Comparison of ENCODE assay signal across 8 mouse cellular contexts in genomic region chrX:163827461-163827860, GRCm38 (mm10).
A peak's percentile ranks its signal among the peaks of the same experiment; 100 is the strongest.
DNase-seq lines count a peak whose midpoint lies in the region; ATAC-seq and TF ChIP-seq lines count a peak whose summit lies in the region.
"Had no signal": no experiment of that assay in that cellular context is flagged by ENCODE, and none has a peak within 500 bp of the region (broad histone marks: within the 10 kb centered on the region; RNA-seq: fewer than 3 reads in every experiment).

No protein-coding gene starts in this region.

- no peak for ATAC-seq in kidney, postnatal 0 days (replicated peaks; ENCODE audit: low FRiP score, low read depth)
- ATAC-seq in kidney, embryonic 15.5 days (replicated peaks; ENCODE audit: low FRiP score), result no peak
- no peak for ATAC-seq in forebrain, embryonic 12.5 days (ENCODE audit: low FRiP score)

- TF ChIP-seq POLR2A in MEL (IDR thresholded peaks at IDR 0.05; ENCODE audit: control insufficient read depth in 1 of 2, insufficient read depth in 1 of 2, low read depth in 1 of 2, low read length in 2 of 2, poor library complexity in 1 of 2), result no peak

- TF ChIP-seq RAD21 in MEL (IDR thresholded peaks at IDR 0.05; ENCODE audit: low read depth, low read length), result peak; percentile 42

- TF ChIP-seq EP300 in MEL (IDR thresholded peaks at IDR 0.05; ENCODE audit: low read depth in 1 of 2, low read length in 2 of 2), result no peak

- no peaks in the 10 kb centered on the region for H3K9me3 ChIP-seq in kidney, postnatal 0 days (replicated peaks; ENCODE audit: low read length)
- H3K9me3 ChIP-seq in kidney, embryonic 15.5 days (replicated peaks), result no peaks in the 10 kb centered on the region
- no peaks in the 10 kb centered on the region for H3K9me3 ChIP-seq in MEL (replicated peaks; ENCODE audit: insufficient read depth, low read length)
- no peaks in the 10 kb centered on the region for H3K9me3 ChIP-seq in forebrain, embryonic 12.5 days

- H3K36me3 ChIP-seq in kidney, postnatal 0 days (ENCODE audit: insufficient read depth, low read length), result no peaks in the 10 kb centered on the region
- no peaks in the 10 kb centered on the region for H3K36me3 ChIP-seq in kidney, embryonic 15.5 days
- no peaks in the 10 kb centered on the region for H3K36me3 ChIP-seq in MEL (ENCODE audit: control insufficient read depth in 1 of 2, insufficient read depth in 2 of 2, low read length in 2 of 2)
- no peaks in the 10 kb centered on the region for H3K36me3 ChIP-seq in forebrain, embryonic 12.5 days (replicated peaks)

- H3K4me2 ChIP-seq in kidney, postnatal 0 days (ENCODE audit: low read length), result no peak overlapping the region
- no peak overlapping the region for H3K4me2 ChIP-seq in kidney, embryonic 15.5 days
- H3K4me2 ChIP-seq in forebrain, embryonic 12.5 days, result no peak overlapping the region

- WGBS in kidney, postnatal 0 days, result 73% methylated on average over 3 of the region's 3 CpGs
- WGBS in kidney, embryonic 15.5 days, result 57% methylated on average over 3 of the region's 3 CpGs
- WGBS in forebrain, embryonic 12.5 days, result 61% methylated on average over 3 of the region's 3 CpGs

- no peaks in the 10 kb centered on the region for H3K79me2 ChIP-seq in MEL (ENCODE audit: control insufficient read depth, insufficient read depth, low read length, poor library complexity)

- TF ChIP-seq CTCF in kidney, postnatal 0 days (IDR thresholded peaks at IDR 0.05; ENCODE audit: low read depth), result peak; percentile 53
- TF ChIP-seq CTCF in MEL (IDR thresholded peaks at IDR 0.05 in 2 of 3, conservative IDR thresholded peaks at IDR 0.05 in 1 of 3; ENCODE audit: control insufficient read depth in 1 of 3, insufficient read depth in 1 of 3, low read depth in 2 of 3, low read length in 3 of 3, poor library complexity in 1 of 3, severe bottlenecking in 1 of 3), result peak in 1 of 3 experiments; percentile 39; a peak in 2 of 6 replicates

- no peak overlapping the region for H3K4me3 ChIP-seq in kidney, postnatal 0 days (replicated peaks; ENCODE audit: low read depth, low read length)
- H3K4me3 ChIP-seq in kidney, embryonic 15.5 days (replicated peaks), result no peak overlapping the region
- no peak overlapping the region for H3K4me3 ChIP-seq in MEL (ENCODE audit: control insufficient read depth in 1 of 2, insufficient read depth in 1 of 2, low read depth in 2 of 2, low read length in 2 of 2)
- no peak overlapping the region for H3K4me3 ChIP-seq in forebrain, embryonic 12.5 days (replicated peaks)

- no peaks in the 10 kb centered on the region for H3K27me3 ChIP-seq in kidney, postnatal 0 days (ENCODE audit: insufficient read depth, low read length)
- peaks cover 8% of the 10 kb centered on the region; the same call in 1 of the 2 replicates for H3K27me3 ChIP-seq in kidney, embryonic 15.5 days
- H3K27me3 ChIP-seq in MEL (ENCODE audit: control insufficient read depth in 1 of 2, insufficient read depth in 2 of 2, low read length in 2 of 2), result no peaks in the 10 kb centered on the region
- peaks cover 7% of the 10 kb centered on the region for H3K27me3 ChIP-seq in forebrain, embryonic 12.5 days

- H3K4me1 ChIP-seq in kidney, postnatal 0 days (replicated peaks; ENCODE audit: insufficient read depth, low read length), result no peaks in the 10 kb centered on the region
- H3K4me1 ChIP-seq in kidney, embryonic 15.5 days, result no peaks in the 10 kb centered on the region
- no peaks in the 10 kb centered on the region for H3K4me1 ChIP-seq in MEL (ENCODE audit: control insufficient read depth in 1 of 2, insufficient read depth in 2 of 2, low read length in 2 of 2)
- no peaks in the 10 kb centered on the region for H3K4me1 ChIP-seq in forebrain, embryonic 12.5 days

- no peak overlapping the region for H3K9ac ChIP-seq in kidney, postnatal 0 days (ENCODE audit: low read depth, low read length)
- no peak overlapping the region for H3K9ac ChIP-seq in kidney, embryonic 15.5 days
- H3K9ac ChIP-seq in MEL (ENCODE audit: control insufficient read depth, low read depth, low read length, poor library complexity, severe bottlenecking), result no peak overlapping the region
- no peak overlapping the region for H3K9ac ChIP-seq in forebrain, embryonic 12.5 days

- DNase-seq in kidney, postnatal 0 days (ENCODE audit: low spot score), result no peak
- peak; percentile 2 to 23 for DNase-seq in B cell, adult 2 months
- DNase-seq in MEL (ENCODE audit: low read depth, low spot score), result peak; percentile 25
- DNase-seq in lung, postnatal 36 days, result peak; percentile 34
- DNase-seq in neural tube, embryonic 10.5 days (ENCODE audit: extremely low spot score, low spot score), result no peak
- DNase-seq: gastrocnemius, postnatal 25 days had no signal

- H3K27ac ChIP-seq in kidney, postnatal 0 days, result no peak overlapping the region
- no peak overlapping the region for H3K27ac ChIP-seq in kidney, embryonic 15.5 days
- no peak overlapping the region for H3K27ac ChIP-seq in MEL (ENCODE audit: control insufficient read depth, low read depth, low read length)
- no peak overlapping the region for H3K27ac ChIP-seq in forebrain, embryonic 12.5 days

TF ChIP-seq in MEL, 35 proteins besides CTCF, POLR2A, EP300 and RAD21:
- TF ChIP-seq USF2 (IDR thresholded peaks at IDR 0.05; ENCODE audit: borderline replicate concordance in 1 of 2, insufficient read depth in 1 of 2, low read depth in 1 of 2, low read length in 2 of 2), result no peak
- TF ChIP-seq MXI1 (IDR thresholded peaks at IDR 0.05; ENCODE audit: low read depth, low read length), result no peak
- TF ChIP-seq MYC (IDR thresholded peaks at IDR 0.05; ENCODE audit: low read depth, low read length), result no peak
- peak; percentile 41 for TF ChIP-seq SMC3 (IDR thresholded peaks at IDR 0.05; ENCODE audit: low read depth, low read length)

Comparison
In these comparisons a context has a peak if more than half of its experiments do, and no peak if none do; other contexts are left out.
1. DNase-seq: peak in B cell, adult 2 months (2 of 2), MEL (single experiment) and lung, postnatal 36 days (single experiment); none in kidney, postnatal 0 days (single experiment) and neural tube, embryonic 10.5 days (single experiment).